Mouse (Mus musculus): ENCODE measurements around the gene Olfr39.
"Not testable (repeated sequence)": the region's sequence is repeated elsewhere in the genome, so short reads cannot be mapped to it uniquely, and the experiment has no call there.

Olfr39 gene

DNA sequence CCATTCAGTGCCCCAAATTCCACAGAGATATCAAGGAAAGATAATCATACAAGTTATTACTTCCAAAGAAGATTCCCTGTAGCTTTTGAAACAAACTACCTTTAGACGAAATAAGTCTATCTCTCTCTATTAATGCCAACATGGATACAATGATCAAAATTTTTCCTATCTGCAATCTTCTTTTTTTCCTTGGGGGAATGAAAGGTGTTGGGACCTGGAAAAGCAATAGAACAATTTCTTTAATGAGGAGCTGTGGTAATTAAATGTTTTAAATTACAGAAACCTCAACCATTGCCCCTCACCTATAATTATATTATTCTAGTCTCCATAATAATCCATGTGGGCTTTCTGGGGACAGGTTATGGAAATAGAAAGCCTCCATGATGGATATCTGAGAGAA, at the start of gene Olfr39:
Olfr39 (plus strand) TSS at position 301 of the 400 bp plus-strand sequence.
- DNase-seq (ENCODE audit: low spot score), result no peak

DNA sequence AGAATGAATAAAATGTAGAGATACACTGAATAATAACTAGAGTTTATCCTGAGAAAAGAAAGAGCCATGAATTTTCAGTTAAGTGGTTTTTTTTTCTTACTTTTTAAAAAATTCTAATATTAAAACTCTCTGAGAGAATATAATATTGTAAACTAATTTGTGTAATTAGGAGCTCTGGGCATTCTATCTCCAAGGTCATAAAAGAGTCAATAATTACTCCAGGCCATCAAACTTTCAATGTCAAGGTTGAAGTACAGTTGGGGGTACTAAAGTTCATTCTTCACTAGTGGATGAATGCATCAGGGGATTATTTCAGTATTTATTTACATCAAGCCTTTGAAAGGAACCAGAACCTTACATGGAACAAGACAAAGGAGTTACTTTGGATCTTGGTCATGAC, 45.3 kb upstream of the Olfr39 start, which contains the start of gene Olfr872:
Olfr872 (plus strand) TSS at position 301 of the 400 bp plus-strand sequence.
- no peak for DNase-seq (ENCODE audit: low spot score)

DNA sequence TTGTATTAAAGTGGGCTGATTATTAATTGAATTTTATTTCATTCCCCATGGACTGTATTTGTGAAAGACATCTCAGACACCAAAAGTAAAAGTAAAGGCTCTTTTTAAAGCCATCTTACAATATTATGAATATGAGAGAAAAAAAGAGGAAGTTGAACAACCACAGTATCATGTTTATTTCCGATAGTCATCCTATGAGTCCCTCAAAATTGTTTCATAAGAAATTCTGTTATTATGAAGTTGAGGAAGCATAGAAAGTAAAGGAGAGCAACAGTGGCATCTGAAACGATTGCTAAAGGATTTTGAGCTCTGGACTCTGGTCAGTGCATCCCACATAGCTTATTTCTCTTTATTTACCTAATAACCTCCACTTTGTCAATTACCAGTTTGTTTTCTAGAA, 44.8 kb upstream of the Olfr39 start:
- no peak for DNase-seq (ENCODE audit: low spot score)

DNA sequence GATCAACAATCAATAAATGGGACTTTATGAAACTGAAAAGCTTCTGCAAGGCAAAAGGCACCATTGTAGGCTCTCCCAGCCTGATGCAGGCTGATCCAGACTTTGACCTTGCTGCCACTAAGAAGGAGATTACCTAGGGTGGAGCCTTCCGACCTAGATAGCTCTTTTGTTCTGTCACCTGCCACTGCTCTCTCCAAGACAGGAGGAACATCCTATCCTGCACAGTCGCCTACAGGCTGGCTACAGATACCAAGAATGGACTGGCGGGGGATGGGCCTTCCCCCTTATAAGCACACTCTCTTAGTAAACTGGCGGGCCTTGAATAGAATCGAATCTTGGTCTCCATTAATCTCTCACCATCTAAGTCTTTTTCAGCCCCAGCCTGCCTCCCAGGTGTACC, 13.4 kb downstream of the Olfr39 start:
- not testable (repeated sequence) for DNase-seq (ENCODE audit: low spot score)

DNA sequence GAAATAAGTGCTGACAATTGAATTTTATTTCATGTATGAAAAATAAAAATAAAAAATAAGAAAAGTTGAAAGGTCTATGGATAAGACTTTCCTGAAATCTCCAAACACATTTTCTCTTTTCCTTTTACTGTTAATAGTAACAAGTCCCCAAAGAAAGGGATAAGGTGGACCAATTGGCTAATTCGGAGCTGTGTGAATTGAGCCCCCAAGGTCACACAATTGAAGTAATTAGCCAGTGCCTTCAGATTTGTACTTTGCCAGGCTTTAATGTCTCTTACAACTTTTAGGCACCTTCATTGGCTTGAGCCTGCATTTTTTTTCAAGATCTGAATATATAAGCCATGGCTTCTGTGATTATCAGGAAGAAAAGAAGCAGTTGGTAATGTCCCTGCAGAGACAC, 16.1 kb downstream of the Olfr39 start, which contains the start of gene Olfr873:
Olfr873 (plus strand) TSS at position 301 of the 400 bp plus-strand sequence.
- no peak for DNase-seq (ENCODE audit: low spot score)

DNA sequence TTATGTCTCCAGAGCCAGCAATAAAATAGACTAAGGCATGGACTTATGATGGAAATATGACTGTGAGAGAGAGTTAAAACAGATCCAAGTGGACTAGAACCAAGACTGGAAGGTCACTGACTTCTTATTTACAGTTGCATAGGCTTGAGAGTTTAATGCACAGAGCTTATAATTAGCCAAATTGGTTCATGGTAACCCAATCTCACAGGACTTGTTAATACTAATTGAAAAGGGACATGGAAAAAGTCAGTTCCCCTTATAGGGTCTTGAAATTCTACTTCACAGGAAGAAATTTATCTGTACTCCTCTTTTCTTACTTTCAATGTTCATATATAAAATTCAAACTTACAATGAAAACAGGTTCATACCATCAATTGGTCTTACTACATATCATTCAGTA, 53.8 kb downstream of the Olfr39 start, which contains the start of gene Olfr18:
Olfr18 (minus strand) TSS at position 101 of the 400 bp plus-strand sequence.
- no peak for DNase-seq (ENCODE audit: low spot score)
